Mouse (Mus musculus): ENCODE data around the gene Klhl21. TPM values are rescaled to one million over a fixed set of nuclear protein-coding genes. Genes with fewer than 3 reads are reported as not detected.
"Not testable (repeated sequence)": the region's sequence is repeated elsewhere in the genome, so short reads cannot be mapped to it uniquely, and the experiment has no call there.

The Klhl21 gene
- polyA plus RNA-seq, 1 experiment from 2014 or later, result 2.1 TPM

DNA sequence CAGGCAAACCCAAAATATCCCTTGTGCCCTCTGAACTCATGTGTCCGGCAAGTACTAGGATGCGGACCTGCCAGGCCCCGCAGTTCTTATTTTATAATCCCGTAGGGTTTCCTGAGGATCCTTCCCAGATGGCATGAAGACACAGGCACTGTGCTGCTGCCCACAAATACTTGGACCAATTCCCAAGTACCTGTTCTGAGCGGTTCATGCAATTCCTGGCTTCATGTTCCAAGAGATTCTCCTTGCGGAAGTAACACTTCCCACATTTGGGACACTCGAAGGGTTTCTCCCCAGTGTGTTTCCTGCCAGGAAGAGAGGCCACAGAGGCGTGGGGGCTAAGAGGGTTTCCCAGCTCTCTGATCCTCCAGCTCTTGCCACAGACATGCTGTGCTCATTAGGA is 13.9 kb downstream of the Klhl21 start:
- WGBS, result 92% methylated on average over 8 of the region's 8 CpGs
- no peaks in the 10 kb centered on the region for H3K9me3 ChIP-seq (ENCODE audit: control insufficient read depth, low read length)
- H3K27me3 ChIP-seq (ENCODE audit: control insufficient read depth, insufficient read depth, low read length), result no peaks in the 10 kb centered on the region
- peaks cover 24% of the 10 kb centered on the region for H3K4me1 ChIP-seq (ENCODE audit: control insufficient read depth, insufficient read depth, low read length)
- H3K36me3 ChIP-seq (ENCODE audit: control insufficient read depth, insufficient read depth, low read length), result peaks cover 36% of the 10 kb centered on the region
- H3K9ac ChIP-seq (replicated peaks; ENCODE audit: low read depth, low read length), result no peak overlapping the region
- no peak overlapping the region for H3K4me2 ChIP-seq (ENCODE audit: low read depth, low read length)
- H3K4me3 ChIP-seq (ENCODE audit: low read depth, low read length), result no peak overlapping the region
- no peak overlapping the region for H3K27ac ChIP-seq (ENCODE audit: low read depth, low read length)
- no peak for ATAC-seq (ENCODE audit: low read depth)

DNA sequence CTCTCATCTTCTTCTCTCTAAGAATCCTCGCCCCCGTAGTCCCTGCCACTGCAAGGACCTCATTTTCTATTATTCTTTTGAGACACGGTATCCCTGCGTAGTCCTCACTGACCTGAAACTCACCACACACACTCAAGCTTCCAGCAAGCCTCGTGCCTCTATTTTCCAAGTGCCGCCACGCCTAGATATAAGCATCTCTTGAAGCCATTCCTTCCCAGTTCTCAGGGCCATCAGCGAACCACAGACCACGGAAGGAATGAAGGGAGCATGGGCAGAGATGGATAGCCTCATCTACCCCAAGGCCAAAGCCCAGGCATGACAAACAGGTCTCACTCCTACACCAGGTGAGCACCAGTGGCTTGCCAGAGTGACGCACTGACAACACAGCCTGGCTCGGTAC is 15.9 kb downstream of the Klhl21 start:
- no peak overlapping the region for H3K4me2 ChIP-seq (ENCODE audit: low read depth, low read length)
- H3K9ac ChIP-seq (replicated peaks; ENCODE audit: low read depth, low read length), result no peak overlapping the region
- H3K36me3 ChIP-seq (ENCODE audit: control insufficient read depth, insufficient read depth, low read length), result peaks cover 22% of the 10 kb centered on the region

DNA sequence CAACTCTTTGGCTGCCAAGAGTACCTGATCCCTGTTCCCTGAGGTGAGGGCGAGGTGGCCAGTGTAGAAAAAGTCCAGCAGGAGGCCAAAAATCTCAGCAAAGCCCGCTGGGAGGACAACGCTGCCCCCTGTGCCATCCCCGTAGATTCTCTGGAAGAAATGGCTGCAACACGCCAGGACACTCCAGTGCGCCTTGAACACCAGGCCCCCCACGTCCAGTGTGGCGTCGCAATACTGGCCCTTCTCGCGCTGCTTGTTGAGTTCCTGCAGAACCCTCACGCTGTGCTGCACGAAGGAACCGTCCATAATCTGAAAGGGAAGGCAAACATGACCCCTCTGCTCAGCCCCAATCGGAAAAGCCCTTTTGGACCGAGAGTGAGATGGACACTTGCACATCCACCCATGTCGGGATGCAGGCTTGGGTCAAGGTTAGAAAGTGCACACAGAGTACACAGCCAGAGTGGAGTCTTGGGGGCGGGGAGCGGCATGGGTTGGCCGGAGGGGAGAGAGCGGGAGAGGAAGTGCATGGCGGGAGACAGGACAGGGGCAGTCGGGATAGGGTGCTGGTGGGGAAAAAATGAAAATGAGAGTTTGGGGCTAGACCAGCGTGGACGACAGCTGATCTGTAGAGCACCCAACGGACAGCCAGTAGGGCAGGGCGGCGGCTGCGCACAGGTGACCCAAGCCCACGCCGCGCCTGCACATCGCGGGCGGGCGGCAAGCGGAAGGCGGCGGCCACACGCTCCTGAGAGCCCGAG is 18.3 kb downstream of the Klhl21 start:
- Histone ChIP-seq H3K36me3 (ENCODE audit: control insufficient read depth, insufficient read depth, low read length) (peaks cover 4% of the 10 kb centered on the region), H3K9ac (replicated peaks; ENCODE audit: low read depth, low read length) (peak overlapping the region; percentile 65), H3K9me3 (ENCODE audit: control insufficient read depth, low read length) (no peaks in the 10 kb centered on the region), H3K4me2 (ENCODE audit: low read depth, low read length) (peak overlapping the region; percentile 96), H3K4me1 (ENCODE audit: control insufficient read depth, insufficient read depth, low read length) (peaks cover 42% of the 10 kb centered on the region), H3K27ac (ENCODE audit: low read depth, low read length) (no peak overlapping the region), H3K4me3 (ENCODE audit: low read depth, low read length) (peak overlapping the region; percentile 64), H3K27me3 (ENCODE audit: control insufficient read depth, insufficient read depth, low read length) (no peaks in the 10 kb centered on the region)
- WGBS, result 3% methylated on average over 41 of the region's 41 CpGs
- ATAC-seq (ENCODE audit: low read depth), result peak; percentile 57

More for the DNA sequence above, 15.9 kb downstream of the Klhl21 start:
- Histone ChIP-seq H3K4me1 (ENCODE audit: control insufficient read depth, insufficient read depth, low read length) (peaks cover 35% of the 10 kb centered on the region), H3K4me3 (ENCODE audit: low read depth, low read length) (no peak overlapping the region), H3K9me3 (ENCODE audit: control insufficient read depth, low read length) (no peaks in the 10 kb centered on the region), H3K27ac (ENCODE audit: low read depth, low read length) (no peak overlapping the region), H3K27me3 (ENCODE audit: control insufficient read depth, insufficient read depth, low read length) (no peaks in the 10 kb centered on the region)
- WGBS, result 94% methylated on average over 11 of the region's 11 CpGs
- ATAC-seq (ENCODE audit: low read depth), result no peak

DNA sequence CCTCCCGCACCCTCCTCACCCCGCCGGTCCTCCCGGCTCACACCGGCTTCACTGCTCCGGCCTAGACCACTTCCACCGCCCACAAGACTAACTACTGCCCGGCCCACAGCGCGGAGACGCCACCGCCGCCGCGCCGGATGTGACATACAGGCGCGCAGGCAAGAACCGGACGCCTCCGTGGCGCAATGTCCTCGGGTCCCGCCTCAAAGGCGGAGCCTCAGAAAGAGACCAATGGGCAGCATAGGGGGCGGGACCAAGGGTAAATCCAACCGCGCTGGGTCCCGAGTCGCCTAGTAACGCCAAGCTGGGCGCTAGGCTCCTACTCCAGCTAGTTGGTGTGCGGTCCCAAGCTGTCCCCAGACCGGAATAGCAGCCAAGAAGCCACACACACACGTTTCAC is 18.9 kb downstream of the Klhl21 start, which contains the start of gene Zbtb48:
Zbtb48 (minus strand) TSS at position 148 of the 400 bp plus-strand sequence.
- WGBS, result 1% methylated on average over 33 of the region's 35 CpGs
- Histone ChIP-seq H3K4me2 (ENCODE audit: low read depth, low read length) (peak within 1 kb of the TSS; percentile 96), H3K27me3 (ENCODE audit: control insufficient read depth, insufficient read depth, low read length) (no peaks in the 10 kb centered on the region), H3K4me3 (ENCODE audit: low read depth, low read length) (peak within 1 kb of the TSS; percentile 64), H3K27ac (ENCODE audit: low read depth, low read length) (0 out of 2 replicates have a peak within 1 kb of the TSS, but pooled peaks have one; percentile 23), H3K9ac (replicated peaks; ENCODE audit: low read depth, low read length) (peak within 1 kb of the TSS; percentile 65), H3K9me3 (ENCODE audit: control insufficient read depth, low read length) (no peaks in the 10 kb centered on the region), H3K36me3 (ENCODE audit: control insufficient read depth, insufficient read depth, low read length) (no peaks in the 10 kb centered on the region; the same call in 1 of the 2 replicates), H3K4me1 (ENCODE audit: control insufficient read depth, insufficient read depth, low read length) (peaks cover 42% of the 10 kb centered on the region)
- ATAC-seq (ENCODE audit: low read depth), result peak; percentile 98

DNA sequence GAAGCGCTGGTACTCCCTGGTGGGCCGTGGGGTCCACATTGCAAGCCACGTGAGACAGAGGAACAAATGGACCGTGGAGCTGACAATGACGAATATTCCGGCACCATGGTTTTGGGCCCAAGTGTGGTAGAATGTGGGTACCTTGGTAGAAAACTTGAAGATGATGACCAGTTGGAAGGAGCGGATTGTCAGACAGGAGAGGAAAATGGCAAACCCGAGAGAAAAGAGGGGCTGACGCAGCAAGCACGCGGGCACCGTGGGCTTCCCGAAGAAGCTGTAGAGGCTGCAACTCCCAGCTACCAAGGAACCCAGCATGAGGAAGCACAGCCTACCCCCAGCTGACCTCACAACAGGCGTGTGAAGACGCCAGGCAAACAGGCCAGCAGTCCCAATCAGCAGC is 19.9 kb downstream of the Klhl21 start:
- H3K27me3 ChIP-seq (ENCODE audit: control insufficient read depth, insufficient read depth, low read length), result no peaks in the 10 kb centered on the region
- peaks cover 42% of the 10 kb centered on the region for H3K4me1 ChIP-seq (ENCODE audit: control insufficient read depth, insufficient read depth, low read length)
- H3K4me3 ChIP-seq (ENCODE audit: low read depth, low read length), result peak overlapping the region; percentile 64
- H3K4me2 ChIP-seq (ENCODE audit: low read depth, low read length), result peak overlapping the region; percentile 90
- no peaks in the 10 kb centered on the region for H3K9me3 ChIP-seq (ENCODE audit: control insufficient read depth, low read length)
- 0 out of 2 replicates have a peak overlapping the region, but pooled peaks have one; percentile 23 for H3K27ac ChIP-seq (ENCODE audit: low read depth, low read length)
- ATAC-seq (ENCODE audit: low read depth), result no peak
- no peak overlapping the region for H3K9ac ChIP-seq (replicated peaks; ENCODE audit: low read depth, low read length)
- no peaks in the 10 kb centered on the region for H3K36me3 ChIP-seq (ENCODE audit: control insufficient read depth, insufficient read depth, low read length)
- WGBS, result 70% methylated on average over 15 of the region's 15 CpGs

DNA sequence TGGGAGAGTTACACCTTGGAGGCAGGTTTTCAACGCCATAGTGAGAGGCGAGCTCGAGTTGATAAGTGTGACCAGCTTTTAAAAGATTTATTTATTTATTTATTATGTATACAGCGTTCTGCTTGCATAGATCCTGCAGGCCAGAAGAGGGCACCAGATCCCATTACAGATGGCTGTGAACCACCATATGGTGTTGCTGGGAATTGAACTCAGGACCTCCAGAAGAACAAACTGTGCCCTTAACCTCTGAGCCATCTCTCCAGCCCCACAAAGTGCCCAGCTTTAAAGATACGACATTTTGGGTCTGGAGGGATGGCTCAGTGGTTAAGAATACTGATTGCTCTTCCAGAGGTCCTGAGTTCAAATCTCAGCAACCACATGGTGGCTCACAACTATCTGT is 20.5 kb downstream of the Klhl21 start:
- Histone ChIP-seq H3K4me3 (ENCODE audit: low read depth, low read length) (no peak overlapping the region; the same call in 1 of the 2 replicates), H3K27ac (ENCODE audit: low read depth, low read length) (no peak overlapping the region), H3K36me3 (ENCODE audit: control insufficient read depth, insufficient read depth, low read length) (no peaks in the 10 kb centered on the region), H3K9ac (replicated peaks; ENCODE audit: low read depth, low read length) (no peak overlapping the region), H3K4me2 (ENCODE audit: low read depth, low read length) (peak overlapping the region; percentile 90; the same call in 1 of the 2 replicates), H3K4me1 (ENCODE audit: control insufficient read depth, insufficient read depth, low read length) (peaks cover 42% of the 10 kb centered on the region), H3K9me3 (ENCODE audit: control insufficient read depth, low read length) (no peaks in the 10 kb centered on the region), H3K27me3 (ENCODE audit: control insufficient read depth, insufficient read depth, low read length) (no peaks in the 10 kb centered on the region)
- no peak for ATAC-seq (ENCODE audit: low read depth)
- 33% methylated on average over 5 of the region's 5 CpGs for WGBS

DNA sequence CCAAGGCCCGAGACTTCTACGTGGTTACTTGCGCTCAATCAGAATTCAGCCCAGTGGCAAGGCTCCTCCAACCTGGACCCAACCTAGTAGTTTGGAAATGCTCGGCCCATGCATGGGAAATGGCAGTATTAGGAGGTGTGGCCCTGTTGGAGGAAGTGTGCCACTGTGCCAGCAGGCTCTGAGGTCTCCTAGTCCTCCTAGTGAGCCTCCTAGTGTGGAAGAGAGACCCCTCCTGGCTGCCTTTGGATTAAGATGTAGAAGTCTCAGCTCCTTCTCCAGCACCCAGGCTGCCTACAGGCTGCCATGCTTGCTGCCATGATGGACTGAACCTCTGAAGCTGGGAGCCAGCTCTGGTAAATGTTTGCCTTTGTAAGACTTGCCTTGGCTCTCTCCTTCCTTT is 21.4 kb downstream of the Klhl21 start:
- no peaks in the 10 kb centered on the region for H3K27me3 ChIP-seq (ENCODE audit: control insufficient read depth, insufficient read depth, low read length)
- no peaks in the 10 kb centered on the region for H3K9me3 ChIP-seq (ENCODE audit: control insufficient read depth, low read length)
- 73% methylated on average over 4 of the region's 4 CpGs for WGBS
- H3K4me2 ChIP-seq (ENCODE audit: low read depth, low read length), result no peak overlapping the region
- no peak overlapping the region for H3K9ac ChIP-seq (replicated peaks; ENCODE audit: low read depth, low read length)
- H3K36me3 ChIP-seq (ENCODE audit: control insufficient read depth, insufficient read depth, low read length), result no peaks in the 10 kb centered on the region
- H3K4me1 ChIP-seq (ENCODE audit: control insufficient read depth, insufficient read depth, low read length), result peaks cover 38% of the 10 kb centered on the region
- no peak overlapping the region for H3K4me3 ChIP-seq (ENCODE audit: low read depth, low read length)
- no peak overlapping the region for H3K27ac ChIP-seq (ENCODE audit: low read depth, low read length)
- no peak for ATAC-seq (ENCODE audit: low read depth)

DNA sequence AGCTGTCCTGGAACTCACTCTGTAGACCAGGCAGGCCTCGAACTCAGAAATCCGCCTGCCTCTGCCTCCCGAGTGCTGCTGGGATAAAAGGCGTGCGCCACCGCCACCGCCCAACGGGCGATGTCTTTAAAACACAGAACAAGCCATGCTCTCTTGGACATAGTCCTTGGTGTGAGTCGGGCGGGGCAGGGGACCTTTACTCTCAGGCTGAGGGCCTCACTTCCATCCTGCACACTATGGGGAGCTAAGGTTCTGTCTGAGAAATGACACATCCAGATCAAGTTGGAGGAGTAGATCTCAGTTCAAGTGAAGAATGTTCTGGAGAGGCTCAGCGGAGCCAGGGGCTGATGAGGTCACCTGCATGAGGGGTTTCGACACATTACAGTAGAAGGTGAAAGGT is 24.3 kb downstream of the Klhl21 start:
- no peaks in the 10 kb centered on the region for H3K9me3 ChIP-seq (ENCODE audit: control insufficient read depth, low read length)
- peaks cover 17% of the 10 kb centered on the region; the same call in 1 of the 2 replicates for H3K4me1 ChIP-seq (ENCODE audit: control insufficient read depth, insufficient read depth, low read length)
- ATAC-seq (ENCODE audit: low read depth), result no peak
- no peak overlapping the region for H3K27ac ChIP-seq (ENCODE audit: low read depth, low read length)
- WGBS, result 91% methylated on average over 13 of the region's 13 CpGs
- no peaks in the 10 kb centered on the region for H3K27me3 ChIP-seq (ENCODE audit: control insufficient read depth, insufficient read depth, low read length)
- H3K36me3 ChIP-seq (ENCODE audit: control insufficient read depth, insufficient read depth, low read length), result no peaks in the 10 kb centered on the region
- H3K4me3 ChIP-seq (ENCODE audit: low read depth, low read length), result no peak overlapping the region
- no peak overlapping the region for H3K4me2 ChIP-seq (ENCODE audit: low read depth, low read length)
- no peak overlapping the region for H3K9ac ChIP-seq (replicated peaks; ENCODE audit: low read depth, low read length)

DNA sequence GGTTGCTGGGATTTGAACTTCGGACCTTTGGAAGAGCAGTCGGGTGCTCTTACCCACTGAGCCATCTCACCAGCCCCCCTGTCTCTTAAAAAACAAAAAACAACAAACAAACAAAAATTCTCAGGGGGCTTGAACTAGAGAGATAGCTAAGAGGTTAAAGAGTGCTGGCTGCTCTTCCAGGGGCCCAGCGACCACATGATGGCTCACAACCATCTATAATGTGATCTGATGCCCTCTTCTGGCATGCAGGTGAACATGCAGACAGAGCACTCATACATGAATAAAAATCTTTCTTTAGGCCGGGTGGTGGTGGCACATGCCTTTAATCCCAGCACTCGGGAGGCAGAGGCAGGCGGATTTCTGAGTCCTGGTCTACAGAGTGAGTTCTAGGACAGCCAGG is 27.9 kb downstream of the Klhl21 start:
- H3K27ac ChIP-seq (ENCODE audit: low read depth, low read length); H3K4me3 ChIP-seq (ENCODE audit: low read depth, low read length); ATAC-seq (ENCODE audit: low read depth); H3K36me3 ChIP-seq (ENCODE audit: control insufficient read depth, insufficient read depth, low read length); H3K9me3 ChIP-seq (ENCODE audit: control insufficient read depth, low read length); H3K27me3 ChIP-seq (ENCODE audit: control insufficient read depth, insufficient read depth, low read length); H3K4me1 ChIP-seq (ENCODE audit: control insufficient read depth, insufficient read depth, low read length); H3K4me2 ChIP-seq (ENCODE audit: low read depth, low read length); H3K9ac ChIP-seq (replicated peaks; ENCODE audit: low read depth, low read length): not testable (repeated sequence)
- 94% methylated on average over 6 of the region's 6 CpGs for WGBS
